ENCODE assay signal across 8 mouse cellular contexts in the genomic region with DNA sequence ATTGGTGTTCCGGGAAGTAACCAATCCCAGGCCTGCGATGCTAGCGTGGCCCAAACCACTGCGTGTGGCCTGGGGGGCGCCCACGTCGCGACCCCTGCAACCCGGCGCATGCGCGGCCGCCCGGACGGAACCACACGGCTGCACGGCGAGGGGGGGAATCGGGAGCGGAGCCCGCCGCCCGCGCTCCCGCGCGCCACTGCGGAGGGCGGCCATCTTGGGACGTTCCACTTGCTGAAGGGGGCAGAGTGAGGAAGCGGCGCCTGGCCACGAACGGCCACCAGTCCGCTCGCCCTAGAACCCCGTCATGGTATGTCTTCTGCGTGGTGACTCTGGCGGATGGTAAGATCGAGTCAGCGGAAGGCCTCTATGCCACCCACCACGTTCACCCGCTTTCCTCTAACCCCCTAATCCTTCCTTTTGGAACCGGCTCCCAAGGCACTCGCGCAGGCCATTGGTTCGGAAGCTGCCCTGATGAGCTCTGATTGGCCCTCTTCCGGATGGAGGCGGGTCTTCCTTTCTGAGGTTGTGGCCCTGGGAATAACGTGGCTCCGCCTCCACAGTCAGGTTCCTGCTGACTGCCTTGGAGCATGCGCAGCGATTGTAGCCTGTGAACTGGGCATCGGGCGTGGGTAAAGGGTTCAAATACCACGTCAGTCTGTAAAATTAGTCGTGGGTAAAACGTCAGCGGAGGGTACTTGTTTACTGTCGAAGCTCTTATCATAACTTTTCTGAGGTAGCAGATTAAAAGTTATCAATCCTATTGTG. TPM values are rescaled to one million over a fixed set of nuclear protein-coding genes. Genes with fewer than 3 reads are reported as not detected.
DNase-seq lines count a peak whose midpoint lies in the region; ATAC-seq lines count a peak whose summit lies in the region.
"Not testable (repeated sequence)": the region's sequence is repeated elsewhere in the genome, so short reads cannot be mapped to it uniquely, and the experiment has no call there.

A gene (plus strand): TSS at position 199 of the 765 bp plus-strand sequence.

- WGBS in heart, embryonic 10.5 days: 9% methylated on average over 33 of the region's 60 CpGs
- 20% methylated on average over 47 of the region's 60 CpGs for WGBS in kidney, embryonic 15.5 days

- H3K9me3 ChIP-seq in heart, embryonic 10.5 days; kidney, embryonic 15.5 days (replicated peaks): not testable (repeated sequence)

- peak within 1 kb of the TSS; percentile 50 for H3K4me3 ChIP-seq in heart, embryonic 10.5 days
- H3K4me3 ChIP-seq in kidney, embryonic 15.5 days (replicated peaks): peak within 1 kb of the TSS; percentile 42

- peak; percentile 93 for DNase-seq in A20 (ENCODE audit: low read depth, low spot score)
- DNase-seq in brain, adult 2 months (ENCODE audit: low read depth, low spot score): peak; percentile 99
- DNase-seq in heart, embryonic 10.5 days (ENCODE audit: low spot score): peak; percentile 97
- DNase-seq in liver: peak; percentile 93
- peak; percentile 90 to 91 for DNase-seq in spleen, postnatal 4 days (ENCODE audit: low spot score in 2 of 2)

- H3K27me3 ChIP-seq in heart, embryonic 10.5 days (ENCODE audit: insufficient read depth, poor library complexity, severe bottlenecking); kidney, embryonic 15.5 days: not testable (repeated sequence)

- peak within 1 kb of the TSS; percentile 62 for H3K27ac ChIP-seq in heart, embryonic 10.5 days
- 0 out of 2 replicates have a peak within 1 kb of the TSS, but pooled peaks have one; percentile 41 for H3K27ac ChIP-seq in kidney, embryonic 15.5 days

- peak within 1 kb of the TSS; percentile 56 for H3K4me2 ChIP-seq in kidney, embryonic 15.5 days

- H3K4me1 ChIP-seq in heart, embryonic 10.5 days; kidney, embryonic 15.5 days: not testable (repeated sequence)

- H3K36me3 ChIP-seq in heart, embryonic 10.5 days; kidney, embryonic 15.5 days: not testable (repeated sequence)

- peak; percentile 98 for ATAC-seq in erythroblast, adult 5-6 weeks (replicated peaks; ENCODE audit: low FRiP score, poor library complexity, severe bottlenecking)
- peak; percentile 97 for ATAC-seq in kidney, embryonic 15.5 days (replicated peaks; ENCODE audit: low FRiP score)
- ATAC-seq in monocyte, adult 5-6 weeks (replicated peaks; ENCODE audit: insufficient number of reproducible peaks, low FRiP score, low TSS enrichment, poor library complexity, severe bottlenecking): peak; percentile 99

- H3K9ac ChIP-seq in kidney, embryonic 15.5 days: peak within 1 kb of the TSS; percentile 26; the same call in 1 of the 2 replicates

RNA-seq across cellular contexts. Expression of the gene that starts here (rescaled TPM):
- 139 and 161 TPM in 2 replicates for total RNA-seq in erythroblast, adult 5-6 weeks (2015; ENCODE audit: low replicate concordance)
- 102 and 111 TPM in 2 replicates for total RNA-seq in erythroblast, adult 5-6 weeks (2017; ENCODE audit: low replicate concordance)
- polyA plus RNA-seq in heart, embryonic 10.5 days (2016; fragmentation: Nextera tagmentation; extraction: Ambion mirVana): 21.0 and 21.5 TPM in 2 replicates
- polyA plus RNA-seq in kidney, embryonic 15.5 days (2015; fragmentation: Nextera tagmentation; extraction: Ambion mirVana): 35.4 and 38.6 TPM in 2 replicates
- 27.2 to 41.6 TPM (median 36.4 TPM) in 3 replicates for total RNA-seq in monocyte, adult 5-6 weeks (2017)

Comparison
In these comparisons a context has a peak if more than half of its experiments do, and no peak if none do; other contexts are left out.
1. Peak in every context shown above with its lines: DNase-seq, ATAC-seq, H3K4me3 ChIP-seq and H3K27ac ChIP-seq.